Mouse (Mus musculus): ENCODE data around the gene Rpp25. TPM values are rescaled to one million over a fixed set of nuclear protein-coding genes. Genes with fewer than 3 reads are reported as not detected.

Rpp25 gene
- 0.26 and 0.68 TPM in 2 replicates for polyA plus RNA-seq (2012)

DNA sequence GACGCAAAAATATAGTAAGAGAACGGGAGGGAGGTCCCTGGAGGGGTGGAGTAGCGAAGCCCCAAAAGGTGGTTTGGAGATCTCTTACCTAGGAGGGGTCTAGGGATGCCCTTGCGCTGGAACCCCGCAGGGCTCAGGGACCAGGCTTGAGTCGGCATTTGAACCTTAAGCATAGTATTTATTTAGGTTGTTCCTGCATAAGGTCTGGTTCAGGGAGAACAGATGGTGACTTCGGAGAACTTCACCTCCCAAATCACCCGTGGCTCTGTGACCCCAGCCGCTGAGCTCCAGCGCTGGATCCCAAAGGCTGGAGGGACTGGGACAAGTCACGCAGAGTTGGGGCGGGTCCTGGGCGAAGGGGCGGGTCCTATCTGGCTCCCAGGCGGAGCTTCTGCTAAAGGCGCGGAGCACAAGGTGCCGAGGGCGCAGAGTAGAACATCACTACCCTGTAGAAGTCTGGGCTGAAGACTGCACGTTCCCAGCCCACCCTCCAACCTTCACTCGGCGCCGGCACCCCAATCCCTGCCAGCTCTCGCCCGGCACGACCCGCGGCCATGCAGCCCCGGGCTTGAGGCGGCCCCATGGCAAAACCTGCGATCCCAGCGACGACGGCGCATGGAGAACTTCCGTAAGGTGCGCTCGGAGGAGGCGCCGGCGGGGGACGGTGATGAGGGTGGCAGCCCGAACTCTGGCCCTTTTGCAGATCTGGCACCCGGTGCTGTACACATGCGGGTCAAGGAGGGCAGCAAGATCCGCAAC is at the start of gene Rpp25:
Rpp25 (plus strand) TSS at position 405 of the 759 bp plus-strand sequence.
- TF ChIP-seq GATA1 (IDR thresholded peaks at IDR 0.05; ENCODE audit: low read length), result no peak

DNA sequence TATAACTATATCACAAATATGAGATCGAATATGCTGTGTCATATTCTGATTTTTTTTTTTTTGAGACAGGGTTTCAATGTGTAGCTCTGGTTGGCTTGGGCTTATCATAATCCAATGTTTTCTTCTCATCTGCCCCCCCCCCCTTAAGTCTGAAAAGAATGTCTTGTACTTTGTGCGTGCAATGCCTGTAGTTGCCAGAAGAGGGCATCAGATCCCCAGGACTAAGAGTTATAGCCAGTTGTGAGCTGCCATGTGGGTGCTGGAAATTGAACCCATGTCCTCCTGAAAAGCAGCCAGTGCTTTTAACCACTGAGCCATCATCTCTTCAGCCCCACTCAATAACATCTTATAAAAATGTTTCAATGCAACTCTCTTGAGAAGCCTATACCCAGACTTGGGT is 44.1 kb upstream of the Rpp25 start:
- TF ChIP-seq GATA1 (IDR thresholded peaks at IDR 0.05; ENCODE audit: low read length), result no peak

DNA sequence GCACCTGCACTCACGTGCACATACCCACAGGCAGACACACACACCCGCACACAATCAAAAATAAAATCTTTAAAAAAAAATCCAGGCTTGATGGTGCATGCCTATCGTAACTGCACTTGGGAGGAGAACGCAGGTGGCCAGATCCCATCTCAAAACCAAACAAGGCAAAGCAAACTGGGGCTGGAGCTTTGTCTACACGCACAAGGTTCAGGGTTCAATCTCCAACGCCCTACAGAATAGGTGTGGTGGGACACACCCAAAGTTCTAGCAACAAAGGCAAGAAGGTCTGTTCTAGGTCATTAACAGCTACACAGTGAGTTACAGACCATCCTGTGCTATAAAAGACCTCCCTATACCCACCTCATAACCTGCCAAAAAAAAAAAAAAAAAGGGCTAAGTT is 41.0 kb upstream of the Rpp25 start:
- TF ChIP-seq GATA1 (IDR thresholded peaks at IDR 0.05; ENCODE audit: low read length), result no peak

DNA sequence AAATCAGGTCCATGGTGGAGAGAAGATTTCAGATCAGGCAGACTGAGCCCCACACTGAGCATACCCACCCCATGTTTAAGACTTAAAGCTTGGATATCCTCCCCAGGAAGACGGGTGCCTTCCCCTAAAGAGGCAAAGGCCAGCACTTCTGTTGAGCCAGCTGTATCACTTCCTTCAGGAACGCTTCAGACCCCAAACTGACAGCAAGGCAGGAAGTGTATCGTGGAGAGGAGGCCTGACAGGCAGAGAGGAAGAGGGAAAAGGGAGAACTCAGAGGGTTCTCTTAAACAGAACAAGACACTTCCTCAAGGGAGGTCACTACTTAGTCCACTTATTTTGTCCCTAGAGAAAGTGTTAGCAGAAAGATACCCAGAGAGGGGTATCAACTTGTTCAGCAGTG is 37.7 kb upstream of the Rpp25 start:
- TF ChIP-seq GATA1 (IDR thresholded peaks at IDR 0.05; ENCODE audit: low read length), result no peak

DNA sequence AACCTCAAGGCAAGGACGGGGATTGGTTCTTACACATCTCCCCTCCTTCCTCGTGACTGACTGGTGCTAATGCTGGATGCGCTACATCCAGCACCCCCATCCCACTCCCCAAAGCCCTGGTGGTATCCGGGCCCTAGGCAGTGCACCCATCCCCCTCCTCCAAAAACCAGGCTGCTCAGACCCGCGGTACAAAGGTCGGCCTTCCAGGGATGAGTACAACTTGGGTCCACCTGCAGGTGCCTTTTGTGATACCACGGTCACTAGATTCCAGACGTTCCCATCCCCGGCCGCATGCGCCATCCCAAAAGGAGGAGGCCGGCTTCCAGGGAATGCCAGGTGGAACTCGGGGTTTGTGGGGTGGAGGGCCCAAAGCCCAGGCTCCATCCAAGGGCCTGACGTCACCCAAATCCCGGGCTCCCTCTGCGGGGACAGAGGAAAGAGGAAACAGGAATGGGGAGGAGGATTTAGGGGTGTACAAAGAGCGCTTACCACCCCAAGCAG is 36.5 kb upstream of the Rpp25 start:
- TF ChIP-seq GATA1 (IDR thresholded peaks at IDR 0.05; ENCODE audit: low read length), result no peak

DNA sequence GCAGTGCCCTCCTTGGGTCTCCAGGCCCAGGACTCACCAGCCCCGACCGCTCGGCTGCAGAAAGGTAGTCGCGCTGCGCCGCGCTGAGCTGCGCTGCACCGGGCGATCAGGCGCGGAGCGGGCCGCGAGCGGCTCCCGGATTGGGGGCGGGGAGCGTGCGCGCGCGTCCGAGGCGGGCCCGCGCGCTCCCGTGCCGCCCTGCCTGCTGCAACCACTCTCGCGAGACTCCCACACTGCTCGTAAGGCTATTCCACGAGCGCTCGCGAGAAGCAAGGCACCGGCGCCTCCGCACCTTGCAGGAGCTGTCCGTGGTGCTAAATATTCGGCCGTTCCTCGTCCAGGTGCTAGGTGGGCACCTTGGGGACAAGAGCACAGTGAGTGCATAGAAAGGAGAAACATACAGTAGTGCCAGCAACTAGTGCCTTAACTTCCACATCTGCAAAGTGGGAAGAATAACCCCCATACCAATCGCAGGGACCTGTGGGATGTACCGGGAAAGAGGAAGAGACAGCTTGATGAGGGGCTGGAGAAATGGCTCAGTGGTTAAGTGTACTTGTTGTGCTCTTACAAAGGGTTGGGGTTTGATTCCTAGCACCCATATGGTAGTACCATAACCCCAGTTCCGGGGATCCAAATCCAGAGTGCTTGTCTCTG is 35.8 kb upstream of the Rpp25 start, which contains the start of gene Scamp5:
Scamp5 (minus strand) TSS at position 165 of the 654 bp plus-strand sequence.
- TF ChIP-seq GATA1 (IDR thresholded peaks at IDR 0.05; ENCODE audit: low read length), result no peak

DNA sequence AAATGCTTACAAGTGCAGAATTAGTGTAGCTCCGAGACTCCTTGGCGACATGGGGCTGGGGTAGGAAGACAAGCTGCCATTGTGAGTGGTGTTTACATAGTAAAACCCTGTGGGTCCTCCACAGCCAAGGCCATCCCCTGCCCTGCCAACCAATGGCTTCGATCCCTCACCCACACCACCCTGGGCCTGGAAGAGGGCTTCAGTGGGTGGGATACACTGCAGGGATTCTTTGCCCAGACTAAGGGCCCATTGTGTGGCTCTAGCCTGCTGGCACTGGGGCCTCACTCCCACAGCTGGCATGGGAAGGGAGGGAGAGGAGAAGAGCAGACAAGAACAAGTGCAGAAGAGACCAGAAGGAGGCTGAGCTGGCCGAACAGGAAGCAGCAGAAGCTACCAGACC is 34.9 kb upstream of the Rpp25 start:
- no peak for TF ChIP-seq GATA1 (IDR thresholded peaks at IDR 0.05; ENCODE audit: low read length)

DNA sequence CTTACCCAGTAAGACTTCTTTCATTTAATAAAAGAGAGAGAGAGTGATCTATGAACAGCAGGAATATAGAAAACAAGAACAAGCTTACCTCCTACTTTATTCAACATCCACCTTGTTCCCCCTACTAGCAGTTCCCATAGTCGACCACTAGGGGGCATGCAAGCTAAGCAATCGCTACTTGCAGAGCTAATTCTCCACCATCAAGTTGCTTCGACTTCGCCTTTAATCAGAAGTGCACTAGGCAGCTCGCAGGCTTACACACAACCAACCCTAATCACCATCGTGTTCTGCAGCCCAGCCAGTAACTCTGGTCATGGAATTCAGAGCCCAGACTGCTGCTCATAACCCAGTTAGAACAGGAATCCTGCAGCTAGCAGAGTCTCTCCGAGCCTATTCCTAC is 18.1 kb upstream of the Rpp25 start:
- no peak for TF ChIP-seq GATA1 (IDR thresholded peaks at IDR 0.05; ENCODE audit: low read length)

DNA sequence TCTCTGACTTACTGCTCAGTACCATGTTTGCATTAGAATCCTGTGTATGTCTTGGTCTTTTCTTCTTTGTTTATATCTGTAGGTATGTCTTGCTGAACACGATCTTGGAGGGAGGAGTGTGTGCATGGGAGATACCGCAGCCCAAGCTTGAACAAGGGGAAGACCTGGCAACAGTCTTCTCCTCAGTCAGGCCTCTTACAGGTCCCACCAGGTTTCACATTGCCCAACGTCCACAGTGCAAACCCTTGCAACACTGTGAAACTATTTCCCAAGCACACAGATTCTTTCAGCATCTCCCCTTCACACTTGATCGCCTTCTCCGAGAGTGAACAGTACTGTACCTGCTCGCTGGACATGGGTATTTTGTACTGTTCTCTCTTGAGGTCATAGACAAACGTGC is 16.0 kb upstream of the Rpp25 start:
- TF ChIP-seq GATA1 (IDR thresholded peaks at IDR 0.05; ENCODE audit: low read length), result no peak

DNA sequence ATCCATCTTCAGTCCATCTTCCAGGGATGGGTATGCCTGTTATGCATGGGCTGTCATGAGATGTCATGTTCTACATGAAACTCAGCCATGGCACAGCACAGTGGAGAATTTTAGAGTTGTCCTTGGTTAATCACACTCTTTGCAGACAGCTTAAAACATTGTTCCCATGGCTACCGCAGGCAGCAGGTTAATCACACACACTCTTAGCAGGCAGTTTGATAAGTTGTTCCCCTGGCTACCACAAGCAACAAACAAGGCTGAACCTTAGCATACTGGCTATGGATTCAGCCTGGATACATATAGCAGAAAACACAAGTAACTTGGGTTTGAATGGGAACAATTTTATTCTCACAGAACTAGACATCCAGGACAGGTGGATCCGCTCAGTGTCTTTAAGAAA is 10.3 kb upstream of the Rpp25 start:
- no peak for TF ChIP-seq GATA1 (IDR thresholded peaks at IDR 0.05; ENCODE audit: low read length)

DNA sequence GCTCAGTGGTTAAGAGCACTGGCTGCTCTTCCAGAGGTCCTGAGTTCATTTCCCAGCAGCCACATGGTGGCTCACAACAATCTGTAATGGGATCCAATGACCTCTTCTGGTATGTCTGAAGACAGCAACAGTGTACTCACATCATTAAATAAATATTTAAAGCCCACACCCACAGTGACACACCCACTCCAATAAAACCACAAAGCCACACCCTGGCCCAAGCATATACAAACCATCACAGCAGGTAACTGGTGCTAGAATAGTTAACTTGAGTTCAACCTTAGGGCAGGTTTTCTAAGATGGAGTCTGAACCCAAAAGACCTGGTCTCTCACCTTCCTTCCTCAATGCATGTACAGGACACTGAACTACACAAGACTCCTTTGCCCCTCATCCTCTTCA is 8.9 kb upstream of the Rpp25 start:
- no peak for TF ChIP-seq GATA1 (IDR thresholded peaks at IDR 0.05; ENCODE audit: low read length)

DNA sequence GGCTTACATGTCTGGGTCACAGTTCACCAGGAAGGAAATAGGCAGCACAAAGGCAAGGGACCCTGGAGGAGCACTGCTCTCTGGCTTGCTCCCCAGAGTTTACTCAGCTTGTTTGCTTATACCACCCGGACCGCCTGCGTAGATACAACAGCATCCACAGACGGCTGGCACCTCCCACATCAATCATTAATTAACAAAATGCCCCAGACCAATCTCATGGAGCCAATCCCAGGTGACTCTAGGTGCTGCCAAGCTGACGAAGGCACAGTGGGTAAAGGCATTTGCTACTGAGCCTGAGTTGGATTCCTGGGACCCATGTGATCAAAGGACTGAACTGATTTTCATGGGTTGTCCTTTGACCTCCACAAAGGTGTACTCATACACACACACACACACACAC is 6.6 kb upstream of the Rpp25 start:
- TF ChIP-seq GATA1 (IDR thresholded peaks at IDR 0.05; ENCODE audit: low read length), result no peak

DNA sequence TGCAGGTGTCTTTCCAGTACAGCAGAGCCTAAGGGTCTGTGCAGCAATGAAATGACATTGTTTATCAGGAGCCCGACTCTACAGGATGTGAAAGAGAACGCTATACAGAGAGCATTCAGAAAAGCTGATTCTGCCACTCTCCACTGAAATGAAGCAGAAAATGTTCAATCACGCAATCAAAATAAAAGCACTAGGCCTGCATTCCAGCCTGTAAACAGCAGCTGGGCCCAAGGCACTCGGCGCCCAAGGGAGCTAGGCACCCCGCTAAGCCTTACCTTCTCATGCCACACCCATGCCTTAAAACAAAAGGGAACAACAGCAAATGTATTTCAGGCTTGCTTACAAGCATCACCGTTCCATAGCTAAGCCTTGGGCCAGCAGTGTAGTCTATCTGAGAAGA is 5.3 kb upstream of the Rpp25 start:
- no peak for TF ChIP-seq GATA1 (IDR thresholded peaks at IDR 0.05; ENCODE audit: low read length)

DNA sequence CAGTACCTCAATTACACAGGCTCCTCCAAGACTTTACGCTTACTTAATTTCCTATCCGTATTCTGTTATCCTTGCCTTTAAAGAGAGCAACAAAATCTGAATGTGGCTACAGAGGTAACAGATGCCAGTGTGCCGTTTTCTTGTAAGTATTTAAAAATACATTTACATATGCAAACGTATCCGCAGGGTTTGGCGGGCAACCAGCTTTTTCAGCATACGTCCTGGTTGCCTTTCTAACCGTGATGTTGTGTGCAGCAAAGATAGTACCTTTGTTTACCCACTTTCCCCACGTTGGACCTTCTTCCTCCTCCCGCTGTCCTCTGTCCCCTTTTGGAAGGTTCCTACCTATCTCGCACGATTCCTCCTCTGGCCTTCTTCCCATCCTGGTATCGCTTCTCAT is 2.4 kb upstream of the Rpp25 start:
- no peak for TF ChIP-seq GATA1 (IDR thresholded peaks at IDR 0.05; ENCODE audit: low read length)

DNA sequence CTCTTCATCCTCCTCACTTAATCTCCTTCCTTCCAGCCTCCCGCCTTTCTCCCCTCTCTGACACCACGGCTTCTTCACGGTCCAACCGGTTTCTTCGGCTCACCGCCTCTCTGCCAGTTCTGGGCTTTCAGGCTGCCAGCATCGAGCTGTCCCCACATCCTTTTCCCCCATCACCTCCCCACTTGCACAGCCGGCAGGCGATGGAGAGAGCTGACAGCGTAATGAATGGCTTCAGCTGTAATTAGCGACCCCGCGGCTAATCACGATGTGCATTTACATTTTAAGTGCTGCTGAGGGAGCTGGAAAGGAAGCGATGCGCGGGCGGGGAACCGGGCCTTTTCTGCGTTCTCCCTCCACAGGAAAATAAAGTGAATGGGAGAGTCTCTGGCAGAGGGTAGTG is 2.0 kb upstream of the Rpp25 start:
- no peak for TF ChIP-seq GATA1 (IDR thresholded peaks at IDR 0.05; ENCODE audit: low read length)

DNA sequence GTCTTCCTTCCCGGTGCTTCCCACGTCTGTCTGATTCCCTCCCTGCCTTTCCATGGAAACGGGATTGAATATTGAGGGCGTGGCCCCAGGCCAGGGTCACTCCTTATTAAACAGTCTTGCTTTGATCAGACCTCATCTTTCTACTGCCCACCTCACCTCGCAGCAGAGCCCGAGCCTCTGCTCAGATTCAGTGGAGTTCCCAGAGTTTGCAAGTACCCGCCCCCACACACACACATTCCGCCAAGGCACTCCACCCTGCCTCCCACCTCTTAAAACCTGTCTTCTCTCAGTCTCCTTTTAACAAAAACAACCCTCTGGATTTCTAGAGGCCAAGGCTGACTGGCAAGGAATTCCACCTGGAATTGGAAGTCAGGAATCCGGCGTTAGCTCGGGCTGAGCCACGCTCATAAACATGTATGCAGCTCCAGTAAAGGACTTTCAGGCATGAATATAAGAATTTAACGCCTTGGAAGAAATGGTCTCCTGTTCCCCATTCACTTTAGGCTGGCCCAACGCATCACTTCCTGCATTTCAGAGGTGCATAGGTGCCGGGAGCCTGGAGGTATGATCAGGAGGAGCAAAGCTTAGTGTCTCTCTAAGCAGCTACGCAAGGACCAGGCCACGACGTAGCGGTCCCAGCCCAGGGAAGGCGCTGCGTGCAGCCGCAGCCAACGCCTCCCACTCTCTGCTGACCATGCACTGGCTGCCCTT is 760 bp upstream of the Rpp25 start:
- no peak for TF ChIP-seq GATA1 (IDR thresholded peaks at IDR 0.05; ENCODE audit: low read length)
